Mouse (Mus musculus) E14TG2a.4 (cell line): Measurements from ENCODE around the gene Slc35e3.

Experiments
- CTCF ChIP-seq: conservative IDR thresholded peaks from 2 replicates; pipeline ENCODE4 v1.5.1; 2014; ENCODE audit warnings: low read length
- NANOG ChIP-seq: IDR thresholded peaks from 2 replicates; pipeline ENCODE4 v1.6.1; 2014; ENCODE audit warnings: borderline replicate concordance, low read length, mixed read lengths
- POU5F1 ChIP-seq: IDR thresholded peaks from 2 replicates; pipeline ENCODE4 v1.6.1; 2014; ENCODE audit warnings: low read length, borderline replicate concordance

- TF ChIP-seq CTCF (no peak), POU5F1 (no peak), NANOG (no peak)
These were observed 28.6 kb upstream of the Slc35e3 start for GRCm38 (mm10) chr10:117774817-117775120.
